Mouse (Mus musculus): ENCODE data around the gene Zscan21. TPM values are rescaled to one million over a fixed set of nuclear protein-coding genes. Genes with fewer than 3 reads are reported as not detected.

Gene Zscan21
- polyA plus RNA-seq (2017; shearing (Covaris generic)): 28.0 TPM

DNA sequence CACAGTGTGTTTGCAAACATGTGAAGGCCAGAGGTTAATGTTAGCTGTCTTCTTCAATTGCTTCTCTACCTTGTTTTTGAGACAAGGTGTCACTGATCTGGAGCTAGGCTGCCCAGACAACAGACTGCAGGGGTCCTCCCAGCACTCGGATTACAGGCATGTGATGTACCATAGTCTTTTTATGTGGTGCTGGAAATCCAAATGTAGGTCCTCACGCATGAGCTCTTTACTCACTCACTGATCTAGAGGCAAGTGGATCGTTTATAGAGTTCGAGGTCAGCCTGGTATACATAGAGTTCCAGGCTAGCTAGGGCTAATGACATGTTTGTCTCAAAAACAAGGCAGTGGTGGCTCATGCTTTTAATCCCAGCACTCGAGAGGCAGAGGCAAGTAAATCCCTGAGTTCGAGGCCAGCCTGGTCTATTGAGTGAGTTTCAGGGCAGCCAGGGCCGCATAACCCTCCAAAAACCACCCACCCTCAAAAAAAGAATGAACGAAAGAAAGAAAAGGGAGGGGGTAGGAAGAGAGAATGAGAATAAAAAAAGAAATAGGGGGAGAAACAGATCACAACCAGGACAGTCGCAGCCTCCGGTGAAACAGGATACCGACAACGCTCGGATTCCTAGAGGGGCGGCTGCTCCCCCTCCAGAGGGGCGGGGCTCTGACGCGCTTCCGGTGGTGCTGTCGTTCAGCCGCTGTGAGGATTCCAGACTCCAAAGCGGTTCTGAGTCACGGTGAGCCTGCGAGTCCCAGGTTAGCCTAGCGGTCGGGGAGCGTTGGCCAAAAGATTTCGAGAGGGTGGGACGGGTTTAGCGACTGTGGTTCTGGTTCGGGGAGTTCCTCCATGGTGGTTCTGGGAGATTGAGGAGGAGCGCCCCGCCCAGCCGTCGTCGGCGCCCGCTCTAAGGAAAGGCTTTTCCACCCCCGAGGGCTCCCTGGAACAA is at the start of gene Zscan21:
Gene Zscan21, plus strand, starts transcription at position 649 of the 944 bp plus-strand sequence.

DNA sequence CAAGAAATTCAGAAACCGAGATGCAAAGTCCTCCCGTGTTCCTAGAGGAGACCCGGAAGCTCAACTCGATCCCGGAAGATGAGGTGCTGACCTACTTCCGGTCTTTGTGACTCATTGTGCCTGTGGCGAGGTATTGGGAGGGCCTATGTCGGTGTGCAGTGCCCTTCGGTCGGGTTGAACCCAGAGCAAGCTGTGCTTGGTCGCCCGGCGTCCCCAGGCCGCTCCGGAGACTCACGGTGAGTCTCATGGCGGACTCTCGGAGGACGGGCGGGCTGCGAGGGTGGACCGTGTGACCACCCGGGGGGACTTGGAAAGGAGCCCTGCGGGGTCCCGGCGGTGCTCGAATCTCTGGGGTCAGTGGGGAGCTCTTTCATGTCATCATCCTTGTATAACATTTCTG is 31.7 kb upstream of the Zscan21 start, which contains the start of gene Zkscan1:
Gene Zkscan1, plus strand, starts transcription at position 89 of the 400 bp plus-strand sequence.

DNA sequence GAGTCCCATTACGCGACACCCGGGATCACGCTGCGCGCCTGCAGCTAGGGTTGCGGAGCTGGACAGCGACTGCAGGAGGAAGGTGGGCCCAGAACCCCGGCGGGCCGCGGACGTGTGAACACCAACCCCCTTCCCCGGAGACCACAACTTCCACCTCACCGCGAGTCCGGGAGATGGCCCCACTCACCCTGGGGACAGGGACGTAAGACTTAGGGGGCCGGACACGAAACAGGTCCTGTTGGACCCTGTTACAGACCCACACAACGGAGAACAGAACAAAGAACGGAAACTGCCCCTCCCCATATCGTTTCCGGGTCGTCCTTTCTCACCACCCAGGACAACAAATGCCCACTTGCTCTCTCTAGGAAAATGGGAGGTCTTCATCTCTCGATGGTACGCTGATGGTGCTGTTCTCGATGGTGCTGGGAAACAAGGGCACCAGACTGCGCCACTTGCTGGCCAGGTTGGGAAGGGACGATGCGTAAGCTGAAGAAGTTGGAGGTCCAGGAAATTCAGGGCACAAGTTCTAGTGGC is 38.8 kb downstream of the Zscan21 start, which contains the start of gene Zfp113:
Gene Zfp113, minus strand, starts transcription at position 302 of the 534 bp plus-strand sequence.

DNA sequence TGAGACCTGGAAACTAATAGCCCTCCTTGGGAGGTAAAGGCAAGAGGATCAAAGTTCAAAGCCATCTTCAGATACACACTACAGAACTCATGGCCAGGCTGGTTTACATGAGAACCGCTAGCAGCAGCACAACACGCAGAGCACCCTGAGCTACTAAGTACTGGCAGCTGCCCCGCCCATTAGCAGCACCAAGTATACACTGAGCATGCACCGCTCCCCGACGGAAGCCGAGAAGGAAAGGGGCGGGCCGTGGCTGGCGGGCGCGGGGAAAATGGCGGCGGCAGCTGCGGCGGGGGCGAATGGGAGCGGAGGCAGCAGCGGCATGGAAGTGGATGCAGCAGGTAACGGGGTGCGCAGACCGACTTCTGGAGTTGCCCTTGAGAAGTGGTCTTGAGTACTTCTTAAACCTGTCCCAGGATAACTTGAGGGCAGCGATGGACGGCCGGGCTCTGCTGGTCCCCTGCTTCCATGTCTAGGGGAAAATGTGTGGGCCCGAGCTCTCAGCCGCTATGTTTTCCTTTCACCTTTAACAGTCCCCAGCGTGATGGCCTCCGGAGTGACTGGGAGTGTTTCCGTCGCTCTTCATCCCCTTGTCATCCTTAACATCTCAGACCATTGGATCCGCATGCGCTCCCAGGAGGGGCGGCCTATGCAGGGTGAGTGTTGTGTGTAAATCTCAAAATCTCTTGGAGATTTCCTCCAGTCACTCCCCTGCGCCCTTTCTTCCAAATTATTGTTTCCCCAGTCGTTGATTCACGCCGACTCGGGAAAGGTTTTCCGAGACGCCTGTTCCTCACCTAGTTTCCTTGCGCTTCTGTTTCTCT is 44.4 kb downstream of the Zscan21 start, which contains the start of gene Cops6:
Gene Cops6, plus strand, starts transcription at position 230 of the 824 bp plus-strand sequence.

DNA sequence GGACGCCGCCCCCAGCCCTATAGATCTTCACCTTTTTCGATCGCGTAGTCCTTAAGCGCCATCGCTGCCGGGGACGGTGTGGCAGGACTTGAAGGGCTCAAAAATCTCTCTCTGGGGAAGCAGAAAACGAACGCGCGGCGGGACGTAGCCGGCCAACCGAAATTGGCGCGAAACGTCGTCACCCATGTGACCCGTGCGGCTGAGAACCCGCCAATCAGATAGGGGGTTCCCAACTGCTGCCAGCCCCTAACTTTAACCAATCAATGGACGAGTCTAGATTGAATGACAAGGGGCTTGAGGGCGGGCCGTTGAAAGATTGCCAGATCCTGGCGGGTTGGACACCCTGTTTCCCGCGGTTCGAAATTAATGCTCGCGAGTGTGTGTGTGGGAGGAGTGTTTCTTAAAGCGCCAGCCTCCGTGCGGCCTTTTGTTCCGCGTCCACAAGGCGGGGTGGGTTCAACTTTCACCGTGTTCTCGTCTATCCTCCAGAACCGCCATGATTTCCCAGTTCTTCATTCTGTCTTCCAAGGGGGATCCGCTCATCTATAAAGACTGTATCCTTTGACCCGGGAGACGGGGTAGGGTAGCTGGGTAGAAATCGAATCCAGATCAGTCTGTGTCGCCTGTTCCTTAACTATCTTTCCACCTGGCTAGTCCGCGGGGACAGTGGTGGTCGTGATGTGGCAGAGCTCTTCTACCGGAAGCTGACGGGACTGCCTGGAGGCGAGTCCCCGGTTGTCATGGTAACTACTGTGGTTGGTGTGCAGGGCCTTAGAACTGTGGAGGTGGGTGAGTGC is 55.2 kb downstream of the Zscan21 start, which contains the start of the genes Ap4m1 and Mcm7:
Gene Ap4m1, plus strand, starts transcription at position 308 of the 797 bp plus-strand sequence.
Gene Mcm7, minus strand, starts transcription at position 728 of the 797 bp plus-strand sequence.

Other genes with a start within 250 kb of the Zscan21 start
- 1.0 TPM for gene Pilrb2, start 245.1 kb upstream of the Zscan21 start, polyA plus RNA-seq (2017; shearing (Covaris generic))
- 0.76 TPM for gene Cyp3a13, start 195.3 kb upstream of the Zscan21 start, polyA plus RNA-seq (2017; shearing (Covaris generic))
- not detected for gene Gjc3, start 153.8 kb upstream of the Zscan21 start, polyA plus RNA-seq (2017; shearing (Covaris generic))
- not detected for gene Azgp1, start 135.4 kb upstream of the Zscan21 start, polyA plus RNA-seq (2017; shearing (Covaris generic))
- not detected for gene Smok3a, start 95.6 kb upstream of the Zscan21 start, polyA plus RNA-seq (2017; shearing (Covaris generic))
- 0.73 TPM for gene Smok3b, start 95.5 kb upstream of the Zscan21 start, polyA plus RNA-seq (2017; shearing (Covaris generic))
- 0.84 TPM for gene Smok3c, start 63.7 kb upstream of the Zscan21 start, polyA plus RNA-seq (2017; shearing (Covaris generic))
- 14.6 TPM for gene Zkscan1, start 31.8 kb upstream of the Zscan21 start, polyA plus RNA-seq (2017; shearing (Covaris generic))
- 6.6 TPM for gene Zfp113, start 38.8 kb downstream of the Zscan21 start, polyA plus RNA-seq (2017; shearing (Covaris generic))
- gene Cops6, start 44.2 kb downstream of the Zscan21 start, polyA plus RNA-seq (2017; shearing (Covaris generic)): 119 TPM
- gene Ap4m1, start 55.1 kb downstream of the Zscan21 start, polyA plus RNA-seq (2017; shearing (Covaris generic)): 9.5 TPM
- 56.4 TPM for gene Mcm7, start 55.5 kb downstream of the Zscan21 start, polyA plus RNA-seq (2017; shearing (Covaris generic))
- 36.5 TPM for gene Taf6, start 70.5 kb downstream of the Zscan21 start, polyA plus RNA-seq (2017; shearing (Covaris generic))
- gene Cnpy4, start 70.6 kb downstream of the Zscan21 start, polyA plus RNA-seq (2017; shearing (Covaris generic)): 12.2 TPM
- not detected for gene Mblac1, start 77.4 kb downstream of the Zscan21 start, polyA plus RNA-seq (2017; shearing (Covaris generic))
- gene Nxpe5, start 109.0 kb downstream of the Zscan21 start, polyA plus RNA-seq (2017; shearing (Covaris generic)): 0.55 TPM
- 35.9 TPM for gene Lamtor4, start 138.6 kb downstream of the Zscan21 start, polyA plus RNA-seq (2017; shearing (Covaris generic))
- gene BC037034, start 147.1 kb downstream of the Zscan21 start, polyA plus RNA-seq (2017; shearing (Covaris generic)): 19.9 TPM
- gene Gal3st4, start 155.9 kb downstream of the Zscan21 start, polyA plus RNA-seq (2017; shearing (Covaris generic)): not detected
- 0.18 TPM for gene Gm43720, start 163.1 kb downstream of the Zscan21 start, polyA plus RNA-seq (2017; shearing (Covaris generic))
- 0.67 TPM for gene Gpc2, start 163.1 kb downstream of the Zscan21 start, polyA plus RNA-seq (2017; shearing (Covaris generic))
- gene Stag3, start 163.3 kb downstream of the Zscan21 start, polyA plus RNA-seq (2017; shearing (Covaris generic)): 1.1 TPM
- 5.2 TPM for gene Pvrig, start 225.1 kb downstream of the Zscan21 start, polyA plus RNA-seq (2017; shearing (Covaris generic))

Measured in effector memory CD4-positive, alpha-beta T cell, adult 7 months (primary cell).